Mouse (Mus musculus): ENCODE measurements around the gene Ism1. TPM values are rescaled to one million over a fixed set of nuclear protein-coding genes. Genes with fewer than 3 reads are reported as not detected.

The Ism1 gene
- polyA plus RNA-seq, 1 experiment, result not detected

DNA sequence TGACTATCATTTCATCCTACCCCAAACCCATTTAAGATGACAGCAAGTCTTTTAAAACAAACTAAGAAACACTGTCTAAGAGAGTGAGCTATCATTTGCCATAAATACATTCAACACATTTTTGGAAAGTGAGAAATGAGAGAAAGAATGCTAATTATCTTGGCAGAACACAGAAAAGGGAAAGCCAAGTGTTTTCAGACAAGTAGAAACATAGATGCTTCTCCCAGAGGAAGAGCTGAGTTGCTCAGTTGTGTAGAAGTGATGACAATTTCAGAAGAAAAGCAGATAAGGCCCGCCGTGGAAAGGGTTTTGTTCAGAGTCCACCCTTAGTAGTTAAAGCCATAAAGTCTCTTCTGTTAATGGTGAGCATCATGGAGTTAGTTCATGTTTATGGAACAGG, 107.0 kb downstream of the Ism1 start:
- TF ChIP-seq POLR2A (IDR thresholded peaks at IDR 0.05; ENCODE audit: borderline replicate concordance, low read depth, low read length), result no peak
- TF ChIP-seq CTCF (IDR thresholded peaks at IDR 0.05; ENCODE audit: low read depth, low read length), result no peak
- Histone ChIP-seq H3K4me1 (ENCODE audit: control insufficient read depth, insufficient read depth, low read length) (no peaks in the 10 kb centered on the region), H3K4me3 (ENCODE audit: insufficient read depth, low read length) (no peak overlapping the region), H3K27ac (ENCODE audit: insufficient read depth, low read depth, low read length) (no peak overlapping the region)

DNA sequence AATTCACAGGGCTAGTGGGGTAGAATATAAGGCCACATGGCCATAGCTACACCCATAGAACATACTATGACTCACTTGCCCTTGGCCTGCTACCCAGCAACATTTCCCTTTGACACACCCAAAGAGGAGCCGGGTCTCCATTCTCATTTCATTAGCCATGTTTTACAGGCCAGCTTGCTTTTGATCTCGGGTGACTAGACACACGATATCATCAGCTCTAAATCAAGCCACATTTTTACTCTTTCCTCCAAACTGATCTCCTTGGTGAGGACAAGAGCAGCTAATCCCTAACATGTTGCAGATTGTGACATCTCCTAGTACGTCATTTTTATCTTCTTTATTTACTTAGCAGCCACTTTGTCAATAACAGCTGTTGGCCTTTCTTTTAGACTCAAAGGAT, 110.7 kb downstream of the Ism1 start:
- no peak overlapping the region for H3K27ac ChIP-seq (ENCODE audit: insufficient read depth, low read depth, low read length)
- H3K4me3 ChIP-seq (ENCODE audit: insufficient read depth, low read length), result no peak overlapping the region
- no peak for TF ChIP-seq POLR2A (IDR thresholded peaks at IDR 0.05; ENCODE audit: borderline replicate concordance, low read depth, low read length)
- no peak for TF ChIP-seq CTCF (IDR thresholded peaks at IDR 0.05; ENCODE audit: low read depth, low read length)
- H3K4me1 ChIP-seq (ENCODE audit: control insufficient read depth, insufficient read depth, low read length), result no peaks in the 10 kb centered on the region

DNA sequence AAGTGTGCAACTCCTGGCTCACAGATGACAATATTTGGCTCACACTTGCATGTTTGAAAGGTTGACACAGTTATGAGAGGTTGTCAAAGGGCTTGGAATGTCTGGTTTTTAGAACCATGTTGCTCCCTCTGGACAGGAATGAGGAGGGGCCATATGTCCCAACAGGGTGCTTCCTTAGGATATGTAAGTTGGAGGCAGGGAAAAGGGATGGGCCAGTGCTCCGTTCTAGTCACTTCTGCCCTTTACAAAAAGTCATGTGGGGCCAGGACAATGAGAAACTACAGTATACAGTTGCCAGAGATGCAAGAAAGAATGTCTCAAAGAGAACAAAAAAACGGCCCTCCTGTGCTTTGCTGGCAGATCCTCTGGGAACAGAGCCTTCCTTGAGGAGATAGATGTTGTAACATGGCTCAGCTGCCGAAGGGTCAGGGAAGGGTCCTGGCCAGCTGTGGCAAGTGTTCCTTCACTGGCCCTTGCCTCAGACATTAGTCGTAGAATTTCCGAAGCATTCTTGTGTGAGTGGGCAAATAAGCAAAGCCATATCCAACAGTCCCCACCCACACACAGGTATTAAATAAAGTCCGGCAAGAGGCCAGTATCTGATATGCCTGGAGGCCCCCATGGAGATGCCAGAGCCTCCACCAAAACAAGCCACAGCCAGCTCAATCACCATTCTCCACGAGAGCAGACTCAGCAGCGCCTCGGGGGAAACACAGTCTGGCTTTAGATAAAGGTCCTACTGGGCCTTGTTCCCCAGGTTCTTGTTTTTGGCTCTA, 114.6 kb downstream of the Ism1 start:
- TF ChIP-seq POLR2A (IDR thresholded peaks at IDR 0.05; ENCODE audit: borderline replicate concordance, low read depth, low read length), result no peak
- Histone ChIP-seq H3K27ac (ENCODE audit: insufficient read depth, low read depth, low read length) (no peak overlapping the region), H3K4me3 (ENCODE audit: insufficient read depth, low read length) (no peak overlapping the region), H3K4me1 (ENCODE audit: control insufficient read depth, insufficient read depth, low read length) (no peaks in the 10 kb centered on the region)

DNA sequence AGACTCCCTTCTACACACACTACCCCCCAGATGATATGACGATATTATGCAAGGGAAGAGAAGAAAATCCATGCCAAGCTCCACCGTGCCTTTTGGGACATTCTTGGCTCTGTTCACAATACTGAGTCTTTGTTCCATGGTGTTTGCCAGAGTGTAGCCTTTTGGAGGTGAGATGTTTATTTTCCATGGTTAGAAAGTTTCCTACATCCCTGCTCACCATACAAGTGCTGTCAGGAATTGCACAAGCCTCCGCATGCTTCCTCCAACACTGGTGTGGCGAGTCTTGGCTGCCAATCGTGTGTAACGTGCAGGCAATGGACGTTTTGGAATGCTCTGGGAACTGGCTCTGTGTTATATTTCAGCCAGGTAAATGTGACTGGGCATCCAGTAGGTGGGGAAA, 126.1 kb downstream of the Ism1 start:
- no peak overlapping the region for H3K27ac ChIP-seq (ENCODE audit: insufficient read depth, low read depth, low read length)
- no peak overlapping the region for H3K4me3 ChIP-seq (ENCODE audit: insufficient read depth, low read length)
- TF ChIP-seq CTCF (IDR thresholded peaks at IDR 0.05; ENCODE audit: low read depth, low read length), result no peak
- TF ChIP-seq POLR2A (IDR thresholded peaks at IDR 0.05; ENCODE audit: borderline replicate concordance, low read depth, low read length), result no peak
- no peaks in the 10 kb centered on the region for H3K4me1 ChIP-seq (ENCODE audit: control insufficient read depth, insufficient read depth, low read length)

DNA sequence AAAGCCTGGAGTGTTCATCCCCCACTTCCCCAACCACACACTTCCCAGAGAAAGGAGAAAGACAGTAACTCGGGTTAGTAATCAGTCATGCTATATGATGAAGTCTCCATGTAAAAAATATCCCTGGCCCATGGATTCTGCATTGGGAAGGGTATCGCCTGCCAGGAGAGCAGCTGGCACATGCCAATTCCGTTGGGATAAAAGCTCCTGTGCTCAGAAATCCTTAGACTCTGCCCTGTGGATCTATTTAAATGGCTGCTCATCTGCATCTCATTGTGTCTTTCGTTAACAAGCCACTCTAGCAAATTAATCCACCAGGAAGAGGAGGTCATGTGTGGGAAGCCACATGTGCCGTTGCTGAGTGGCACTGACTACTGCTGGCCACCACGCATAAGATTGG, 129.9 kb downstream of the Ism1 start:
- no peak overlapping the region for H3K27ac ChIP-seq (ENCODE audit: insufficient read depth, low read depth, low read length)
- TF ChIP-seq POLR2A (IDR thresholded peaks at IDR 0.05; ENCODE audit: borderline replicate concordance, low read depth, low read length), result no peak
- H3K4me1 ChIP-seq (ENCODE audit: control insufficient read depth, insufficient read depth, low read length), result no peaks in the 10 kb centered on the region
- no peak overlapping the region for H3K4me3 ChIP-seq (ENCODE audit: insufficient read depth, low read length)

Other genes starting within 250 kb of the Ism1 start
- not detected in 2 replicates for gene Sptlc3, start 184.3 kb upstream of the Ism1 start, polyA plus RNA-seq (2012; ENCODE audit: insufficient read depth, insufficient read length, missing spikeins)

All from bone marrow macrophage, adult 2 months (primary cell).